ENCODE assay signal across 24 mouse cellular contexts in the genomic region with DNA sequence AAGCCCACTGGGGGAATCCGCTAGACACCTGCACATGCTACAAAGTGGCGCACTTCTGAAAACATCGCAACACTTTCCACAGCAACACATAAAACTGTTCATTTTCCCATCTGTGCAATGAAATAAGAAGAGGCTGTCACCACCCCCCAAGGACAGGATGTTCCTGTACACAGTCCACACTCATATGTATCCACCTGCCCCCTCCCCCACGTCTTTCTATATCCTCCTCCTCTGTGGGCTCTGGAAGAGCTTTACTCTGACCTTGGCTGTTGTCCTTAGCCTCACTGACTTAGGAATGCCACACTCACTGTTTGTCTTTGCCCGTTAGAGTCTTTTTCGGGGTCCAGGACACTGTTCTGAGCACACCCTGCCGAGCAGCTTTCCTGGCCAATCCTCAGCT.
DNase-seq lines count a peak whose midpoint lies in the region; ATAC-seq and TF ChIP-seq lines count a peak whose summit lies in the region.
"Had no signal": no experiment of that assay in that cellular context is flagged by ENCODE, and none has a peak within 500 bp of the region (broad histone marks: within the 10 kb centered on the region; RNA-seq: fewer than 3 reads in every experiment).

No protein-coding gene starts in this region.

- no peak for TF ChIP-seq CTCF in liver, postnatal 0 days (IDR thresholded peaks at IDR 0.05; ENCODE audit: low read depth)

- H3K36me3 ChIP-seq in liver, embryonic 13.5 days, result peaks cover 3% of the 10 kb centered on the region; the same call in 1 of the 2 replicates
- no peaks in the 10 kb centered on the region for H3K36me3 ChIP-seq in liver, postnatal 0 days (replicated peaks; ENCODE audit: insufficient read depth, low read length)
- no peaks in the 10 kb centered on the region for H3K36me3 ChIP-seq in limb, embryonic 12.5 days
- no peaks in the 10 kb centered on the region for H3K36me3 ChIP-seq in kidney, embryonic 14.5 days (ENCODE audit: control insufficient read depth, insufficient read depth, low read length)
- H3K36me3 ChIP-seq: embryonic facial prominence, embryonic 15.5 days; hindbrain, embryonic 15.5 days had no signal

- peaks cover 27% of the 10 kb centered on the region for H3K4me1 ChIP-seq in liver, embryonic 13.5 days (replicated peaks)
- H3K4me1 ChIP-seq in liver, postnatal 0 days (ENCODE audit: insufficient read depth), result no peaks in the 10 kb centered on the region; the same call in 1 of the 2 replicates
- H3K4me1 ChIP-seq in limb, embryonic 12.5 days (replicated peaks), result peaks cover 18% of the 10 kb centered on the region
- H3K4me1 ChIP-seq in kidney, embryonic 14.5 days (ENCODE audit: control insufficient read depth, insufficient read depth, low read length), result 0 out of 2 replicates have a peak, but pooled peaks cover 5% of the 10 kb centered on the region
- H3K4me1 ChIP-seq: hindbrain, embryonic 15.5 days had no signal

- TF ChIP-seq EP300 in liver, postnatal 0 days (IDR thresholded peaks at IDR 0.05; ENCODE audit: low read depth), result no peak

- WGBS in liver, embryonic 13.5 days (ENCODE audit: insufficient replicate concordance), result 87% methylated on average over 7 of the region's 7 CpGs
- WGBS in liver, postnatal 0 days (ENCODE audit: insufficient replicate concordance), result 78% methylated on average over 7 of the region's 7 CpGs
- WGBS in limb, embryonic 12.5 days, result 86% methylated on average over 7 of the region's 7 CpGs
- 70% methylated on average over 7 of the region's 7 CpGs for WGBS in kidney, embryonic 14.5 days

- no peak overlapping the region; the same call in 1 of the 2 replicates for H3K27ac ChIP-seq in liver, embryonic 13.5 days
- no peak overlapping the region for H3K27ac ChIP-seq in liver, postnatal 0 days (ENCODE audit: low read depth)
- 0 out of 2 replicates have a peak overlapping the region, but pooled peaks have one; percentile 45 for H3K27ac ChIP-seq in limb, embryonic 12.5 days
- H3K27ac ChIP-seq in kidney, embryonic 14.5 days (ENCODE audit: low read depth, low read length), result no peak overlapping the region
- H3K27ac ChIP-seq: embryonic facial prominence, embryonic 15.5 days; heart, embryonic 13.5 days; hindbrain, embryonic 15.5 days had no signal

- no peak for ATAC-seq in liver, embryonic 13.5 days (ENCODE audit: low read depth)
- ATAC-seq in liver, postnatal 0 days, result no peak
- ATAC-seq in limb, embryonic 12.5 days (ENCODE audit: insufficient number of reproducible peaks, insufficient read depth, low FRiP score, low TSS enrichment, low read depth), result peak; percentile 22; the same call in 1 of the 2 replicates
- no peak for ATAC-seq in kidney, embryonic 14.5 days (ENCODE audit: low FRiP score, low TSS enrichment)
- ATAC-seq: forebrain, embryonic 16.5 days; intestine, postnatal 0 days had no signal

- H3K4me2 ChIP-seq in liver, embryonic 13.5 days, result no peak overlapping the region
- no peak overlapping the region for H3K4me2 ChIP-seq in liver, postnatal 0 days (ENCODE audit: low read depth, low read length)
- no peak overlapping the region for H3K4me2 ChIP-seq in limb, embryonic 12.5 days
- no peak overlapping the region for H3K4me2 ChIP-seq in kidney, embryonic 14.5 days (replicated peaks; ENCODE audit: low read depth, low read length)
- H3K4me2 ChIP-seq: embryonic facial prominence, embryonic 15.5 days; heart, embryonic 13.5 days; hindbrain, embryonic 15.5 days had no signal

- no peak for DNase-seq in liver, embryonic 13.5 days
- DNase-seq in liver, postnatal 0 days, result no peak
- DNase-seq in R1 (ENCODE audit: low read depth, low spot score), result peak; percentile 80
- peak; percentile 63 for DNase-seq in testis, postnatal 10 days (ENCODE audit: low spot score)
- no peak for DNase-seq in ovary, postnatal 14 days (ENCODE audit: low spot score)
- DNase-seq: adrenal gland, postnatal 25 days; B cell, adult 2 months; cerebellum, adult 8-10 months; gastrocnemius, postnatal 10 days; heart, postnatal 14 days; layer of hippocampus, adult 9-11 months; lung, adult 18-20 months; lung, postnatal 14 days; thymus, adult 18-20 months; thymus, postnatal 36 days had no signal

- peaks cover 4% of the 10 kb centered on the region; the same call in 1 of the 2 replicates for H3K9me3 ChIP-seq in liver, embryonic 13.5 days (replicated peaks)
- H3K9me3 ChIP-seq in liver, postnatal 0 days (ENCODE audit: low read length), result peaks cover 2% of the 10 kb centered on the region; the same call in 1 of the 2 replicates
- H3K9me3 ChIP-seq in limb, embryonic 12.5 days, result 0 out of 2 replicates have a peak, but pooled peaks cover 5% of the 10 kb centered on the region
- no peaks in the 10 kb centered on the region; the same call in 1 of the 2 replicates for H3K9me3 ChIP-seq in kidney, embryonic 14.5 days (ENCODE audit: control insufficient read depth, low read length)
- H3K9me3 ChIP-seq: embryonic facial prominence, embryonic 15.5 days; hindbrain, embryonic 15.5 days had no signal

- H3K4me3 ChIP-seq in liver, embryonic 13.5 days (replicated peaks), result no peak overlapping the region
- H3K4me3 ChIP-seq in liver, postnatal 0 days (ENCODE audit: low read depth, low read length), result no peak overlapping the region
- no peak overlapping the region for H3K4me3 ChIP-seq in limb, embryonic 12.5 days (replicated peaks)
- no peak overlapping the region for H3K4me3 ChIP-seq in kidney, embryonic 14.5 days (ENCODE audit: low read length)
- H3K4me3 ChIP-seq: embryonic facial prominence, embryonic 15.5 days; heart, embryonic 13.5 days; hindbrain, embryonic 15.5 days; myocyte had no signal

- no peaks in the 10 kb centered on the region for H3K27me3 ChIP-seq in liver, embryonic 13.5 days
- no peaks in the 10 kb centered on the region for H3K27me3 ChIP-seq in liver, postnatal 0 days (ENCODE audit: insufficient read depth, low read length)
- H3K27me3 ChIP-seq in limb, embryonic 12.5 days, result no peaks in the 10 kb centered on the region
- no peaks in the 10 kb centered on the region for H3K27me3 ChIP-seq in kidney, embryonic 14.5 days (ENCODE audit: control insufficient read depth, insufficient read depth, low read length)
- H3K27me3 ChIP-seq: CH12.LX; embryonic facial prominence, embryonic 15.5 days; heart, embryonic 13.5 days; hindbrain, embryonic 15.5 days had no signal

- peak overlapping the region; percentile 41; the same call in 1 of the 2 replicates for H3K9ac ChIP-seq in liver, embryonic 13.5 days
- H3K9ac ChIP-seq in liver, postnatal 0 days (replicated peaks), result no peak overlapping the region
- H3K9ac ChIP-seq in limb, embryonic 12.5 days (replicated peaks), result no peak overlapping the region
- H3K9ac ChIP-seq in kidney, embryonic 14.5 days (ENCODE audit: low read depth, low read length), result no peak overlapping the region
- H3K9ac ChIP-seq: embryonic facial prominence, embryonic 15.5 days; heart, embryonic 13.5 days; hindbrain, embryonic 15.5 days had no signal

Comparison
In these comparisons a context has a peak if more than half of its experiments do, and no peak if none do; other contexts are left out.
1. DNase-seq: peak in R1 (single experiment) and testis, postnatal 10 days (single experiment); none in liver, embryonic 13.5 days (single experiment), liver, postnatal 0 days (single experiment) and ovary, postnatal 14 days (single experiment).